Mouse (Mus musculus) megakaryocyte, adult 5-6 weeks (primary cell): ENCODE measurements around the gene Top2a. TPM values are rescaled to one million over a fixed set of nuclear protein-coding genes. Genes with fewer than 3 reads are reported as not detected.

Experiments used
- ATAC-seq: 2 replicates; pipeline ENCODE4 v1.8.0; 2016; ENCODE audit warnings: mild to moderate bottlenecking, inconsistent platforms; ENCODE audit not compliant: poor library complexity, severe bottlenecking
- total RNA-seq, 2 experiments: library from RNA; stranded (forward) in 1 of 2; stranded (reverse) in 1 of 2; fragments of 153-499, 151-499 nt in 1 of 2; fragments of 221-1000, 200-1000 nt in 1 of 2; gene quantifications; 2 replicates each; pipeline versions ENCODE4 v1.2.3 to v1.2.4; 2015 to 2017

Top2a gene
- total RNA-seq, 2 experiments from 2014 or later: 299 to 694 TPM

DNA sequence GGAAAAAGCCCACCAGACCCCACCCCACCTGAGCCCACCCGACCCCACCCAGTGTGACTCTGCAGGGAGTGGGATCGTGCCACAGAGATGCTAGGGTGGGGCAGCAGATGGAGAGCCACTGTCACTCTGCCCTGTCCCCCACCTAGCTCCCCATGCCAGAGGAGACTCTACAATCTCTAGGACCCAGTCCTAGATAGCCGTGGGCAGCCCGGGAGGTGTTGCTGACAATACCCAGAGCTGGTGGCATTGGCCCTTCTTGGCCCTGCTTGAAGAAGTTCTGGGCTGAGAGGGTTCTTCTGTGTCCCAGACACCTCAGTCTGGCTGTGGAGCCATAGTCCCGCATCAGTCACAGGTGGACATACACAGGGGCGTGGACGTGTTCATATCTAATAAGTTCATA, 38.4 kb downstream of the Top2a start:
- no peak for ATAC-seq

DNA sequence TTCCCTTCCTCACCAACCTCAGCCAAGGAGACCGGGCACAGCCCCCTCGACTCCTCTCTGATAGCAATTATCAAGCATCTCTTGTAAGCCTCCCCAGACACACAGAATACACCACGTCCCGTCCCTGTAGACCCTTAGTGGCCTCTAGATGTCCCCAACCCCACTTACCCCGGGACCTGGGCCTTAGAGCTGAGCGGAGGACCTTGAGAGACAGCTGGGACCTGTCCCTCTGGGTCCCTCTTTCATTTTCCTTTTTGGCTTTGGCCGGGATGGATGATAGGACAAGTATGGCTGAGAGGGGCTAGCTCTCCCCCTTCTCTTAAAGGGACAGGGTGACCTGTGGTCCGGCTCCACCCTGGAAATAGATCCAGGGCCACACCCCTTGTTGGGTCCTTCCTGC, 40.4 kb downstream of the Top2a start:
- ATAC-seq: no peak

DNA sequence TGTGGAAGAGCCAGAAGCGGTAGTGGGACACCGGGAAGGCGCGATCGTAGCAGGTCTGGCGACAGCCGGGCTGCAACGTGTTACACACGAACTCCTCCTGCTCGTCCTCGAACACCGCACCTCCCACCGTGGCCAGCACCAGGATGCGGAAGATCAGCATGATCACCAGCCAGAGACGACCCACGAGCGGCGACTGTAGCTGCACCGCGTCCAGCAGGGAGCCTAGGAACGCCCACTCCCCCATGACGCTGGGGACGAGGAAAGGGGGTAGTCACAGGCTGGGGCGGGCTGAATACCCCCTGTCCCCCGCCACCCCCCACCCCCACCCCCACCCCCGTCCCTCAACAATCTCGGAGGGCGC, 41.2 kb downstream of the Top2a start, which contains the start of gene Gjd3:
Gene Gjd3 (minus strand): TSS at position 244 of the 361 bp plus-strand sequence.
- ATAC-seq: no peak

DNA sequence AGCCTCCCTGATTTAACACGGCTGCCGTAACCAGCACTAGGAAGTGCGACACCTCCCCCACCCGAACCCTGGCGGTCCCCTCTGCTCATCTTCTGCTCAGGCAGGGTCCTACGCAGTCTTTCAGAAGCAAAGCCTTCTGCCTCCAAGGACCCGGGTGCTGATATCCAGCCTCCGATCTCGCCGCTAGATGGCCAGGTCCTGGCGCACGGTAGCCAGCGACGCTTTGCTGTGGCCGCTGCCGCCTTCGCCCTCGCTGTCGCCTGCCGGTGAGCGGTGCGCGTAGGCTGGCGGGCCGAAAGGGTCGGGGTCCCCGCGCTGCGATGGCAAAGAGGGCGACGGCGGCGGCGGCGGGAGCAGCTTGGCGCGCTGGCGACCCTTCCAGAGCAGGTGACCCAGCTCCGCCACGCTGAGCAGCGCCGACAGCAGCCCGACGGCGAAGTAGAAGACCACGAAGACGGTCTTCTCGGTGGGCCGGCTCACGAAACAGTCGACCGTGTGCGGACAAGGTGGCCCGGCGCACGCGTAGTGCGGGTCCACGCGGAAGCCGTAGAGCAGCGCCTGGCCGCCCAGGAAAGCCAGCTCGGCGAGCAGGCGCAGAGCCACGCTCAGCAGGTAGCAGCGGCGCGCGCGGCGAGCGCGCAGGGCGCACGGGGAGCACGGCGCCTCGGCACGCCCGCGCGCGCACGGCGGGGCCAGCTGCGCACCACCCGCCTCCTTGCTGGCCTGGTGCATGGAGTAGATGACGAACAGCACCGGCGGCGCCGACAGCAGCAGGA, 41.8 kb downstream of the Top2a start:
- ATAC-seq: peak; percentile 73

GRCm38 (mm10) chr11:98981289-98981996, 42.5 kb downstream of the Top2a start:
- no peak for ATAC-seq

GRCm38 (mm10) chr11:98979356-98979755, 44.6 kb downstream of the Top2a start:
- no peak for ATAC-seq

DNA sequence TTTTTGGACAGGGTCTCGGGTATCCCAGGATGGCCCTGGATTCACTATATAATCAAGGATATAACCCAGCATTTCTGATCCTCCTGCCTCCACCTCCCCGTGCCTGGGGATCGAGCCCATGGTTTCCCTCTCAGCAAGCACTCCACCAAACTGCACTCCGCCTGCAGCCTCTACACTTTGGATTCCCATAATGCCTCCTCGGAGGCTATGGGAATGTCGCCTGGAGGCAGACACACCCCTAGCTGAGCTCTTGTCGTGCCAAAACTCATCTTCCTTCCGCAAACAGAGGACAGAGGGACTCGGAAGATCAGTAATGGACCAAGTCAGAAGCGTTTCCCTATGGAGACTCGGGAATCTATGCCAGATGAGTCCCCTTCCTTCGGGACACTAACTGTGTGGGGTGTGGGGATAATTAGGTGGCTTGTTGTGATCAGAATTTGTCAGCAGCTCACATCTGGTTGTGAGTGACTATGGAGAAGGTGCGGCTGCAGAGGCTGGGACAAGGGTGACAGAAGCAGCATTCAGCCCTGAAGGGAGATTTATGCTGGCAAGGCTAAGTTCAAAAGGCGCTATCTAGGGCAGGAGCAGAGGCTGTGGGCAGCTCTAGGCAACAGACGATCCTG, 45.4 kb downstream of the Top2a start:
- no peak for ATAC-seq

DNA sequence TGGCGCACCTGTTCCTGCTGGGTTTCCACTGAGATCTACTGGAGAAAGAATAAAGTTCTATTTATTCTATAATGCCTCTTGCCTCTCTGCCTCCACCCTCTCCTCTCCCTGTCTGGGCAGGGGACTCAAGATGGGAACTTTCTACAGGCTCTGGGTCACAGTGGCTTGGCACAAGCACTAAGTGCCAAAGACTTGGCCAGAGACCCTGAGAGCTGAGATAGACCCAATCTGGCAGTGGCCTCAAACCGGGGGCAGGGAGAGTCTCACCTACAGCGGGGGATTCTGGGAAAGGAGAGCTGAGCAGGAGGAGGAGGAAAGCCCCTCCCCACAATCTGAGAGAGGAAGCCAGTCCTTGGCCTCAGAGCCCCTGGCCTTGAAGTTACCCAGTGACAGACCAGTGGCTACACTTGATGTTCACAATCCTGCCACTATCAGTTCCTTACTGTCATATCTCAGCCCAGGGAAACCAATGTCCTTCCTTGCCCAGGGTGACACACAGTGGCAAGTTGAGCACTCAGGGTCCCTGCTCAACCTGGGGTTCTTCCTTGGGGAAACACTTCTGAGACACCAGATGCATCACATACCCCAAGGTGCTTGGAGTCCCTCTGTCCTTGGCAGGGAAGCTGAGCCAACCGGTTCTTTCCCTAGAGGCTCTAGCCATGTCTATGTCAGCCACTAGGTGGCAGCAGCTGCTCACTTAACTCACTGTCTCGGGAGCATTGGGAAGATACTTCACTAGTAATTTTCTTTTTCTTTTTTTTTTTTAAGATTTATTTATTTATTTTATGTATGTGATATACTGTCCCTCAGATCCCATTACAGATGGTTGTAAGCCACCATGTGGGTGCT, 48.9 kb downstream of the Top2a start:
- peak; percentile 74 for ATAC-seq

DNA sequence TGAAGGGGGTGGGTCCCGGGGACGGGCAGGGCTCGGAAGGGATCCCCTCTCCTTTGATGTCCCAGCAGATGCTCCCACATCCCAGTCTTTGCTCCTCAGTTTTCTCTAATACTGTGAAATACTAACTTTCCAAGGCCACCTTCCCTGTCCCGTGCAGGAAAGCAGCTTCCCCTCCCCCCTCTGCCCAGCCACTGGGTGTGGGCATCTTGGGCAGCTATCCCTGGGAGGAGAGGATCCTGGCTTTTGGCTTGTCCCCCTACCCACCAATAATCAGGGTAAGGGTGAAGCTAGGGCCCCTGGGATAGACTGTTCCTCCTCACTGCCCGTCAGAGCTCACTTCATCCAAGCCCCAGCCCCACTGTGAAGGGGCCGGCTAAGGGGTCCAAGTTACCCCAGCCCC, 49.8 kb downstream of the Top2a start:
- no peak for ATAC-seq

GRCm38 (mm10) chr11:98973584-98973983, 50.4 kb downstream of the Top2a start:
- no peak for ATAC-seq

- no peak for ATAC-seq
Observed at GRCm38 (mm10) chr11:98972801-98973360, 51.1 kb downstream of the Top2a start.

DNA sequence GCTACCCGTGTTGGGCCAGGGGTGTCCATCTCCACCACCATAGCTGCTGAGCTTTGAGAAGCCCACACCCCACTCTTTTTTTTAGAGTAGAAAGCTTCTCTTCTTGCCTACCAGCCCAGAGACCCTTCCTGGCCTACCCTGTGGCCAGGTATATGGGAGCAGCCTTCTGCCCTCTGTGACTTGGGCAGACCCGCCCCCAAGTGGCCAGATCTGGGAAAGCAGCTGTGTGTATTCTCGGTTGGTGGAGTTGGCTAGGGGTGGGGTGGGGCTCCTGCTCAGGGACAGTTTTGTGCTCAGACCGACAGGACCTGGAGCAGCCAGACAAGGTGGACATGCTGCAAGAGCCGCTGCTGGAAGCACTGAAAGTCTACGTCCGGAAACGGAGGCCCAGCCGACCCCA, 51.8 kb downstream of the Top2a start:
- peak; percentile 78 for ATAC-seq

DNA sequence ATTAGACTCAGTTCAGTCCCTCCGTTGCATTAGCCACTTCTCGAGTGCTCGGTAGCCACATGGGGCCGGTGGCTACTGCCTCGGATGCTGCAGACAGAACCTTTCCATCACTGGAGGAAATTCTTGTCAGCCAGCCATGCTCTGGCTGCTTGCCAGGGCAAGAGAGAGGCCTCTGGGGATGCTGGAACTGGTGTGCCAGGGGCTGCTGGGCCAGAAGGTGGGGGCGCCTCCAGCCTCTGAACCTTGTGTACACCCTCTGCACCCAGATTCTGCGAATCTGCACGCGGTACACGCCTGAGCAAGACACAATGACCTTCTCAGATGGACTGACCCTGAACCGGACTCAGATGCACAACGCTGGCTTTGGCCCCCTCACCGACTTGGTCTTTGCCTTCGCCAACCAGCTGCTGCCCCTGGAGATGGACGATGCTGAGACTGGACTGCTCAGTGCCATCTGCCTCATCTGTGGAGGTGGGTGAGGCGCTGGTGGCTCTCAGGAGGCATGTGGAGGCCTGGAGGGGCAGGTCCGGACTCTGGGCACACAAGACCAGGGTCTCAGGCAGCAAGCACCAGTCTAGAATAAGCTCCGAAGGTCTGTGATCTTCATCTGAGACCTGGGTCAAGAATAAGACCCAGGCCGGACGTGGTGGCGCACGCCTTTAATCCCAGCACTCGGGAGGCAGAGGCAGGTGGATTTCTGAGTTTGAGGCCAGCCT, 52.5 kb downstream of the Top2a start:
- no peak for ATAC-seq

DNA sequence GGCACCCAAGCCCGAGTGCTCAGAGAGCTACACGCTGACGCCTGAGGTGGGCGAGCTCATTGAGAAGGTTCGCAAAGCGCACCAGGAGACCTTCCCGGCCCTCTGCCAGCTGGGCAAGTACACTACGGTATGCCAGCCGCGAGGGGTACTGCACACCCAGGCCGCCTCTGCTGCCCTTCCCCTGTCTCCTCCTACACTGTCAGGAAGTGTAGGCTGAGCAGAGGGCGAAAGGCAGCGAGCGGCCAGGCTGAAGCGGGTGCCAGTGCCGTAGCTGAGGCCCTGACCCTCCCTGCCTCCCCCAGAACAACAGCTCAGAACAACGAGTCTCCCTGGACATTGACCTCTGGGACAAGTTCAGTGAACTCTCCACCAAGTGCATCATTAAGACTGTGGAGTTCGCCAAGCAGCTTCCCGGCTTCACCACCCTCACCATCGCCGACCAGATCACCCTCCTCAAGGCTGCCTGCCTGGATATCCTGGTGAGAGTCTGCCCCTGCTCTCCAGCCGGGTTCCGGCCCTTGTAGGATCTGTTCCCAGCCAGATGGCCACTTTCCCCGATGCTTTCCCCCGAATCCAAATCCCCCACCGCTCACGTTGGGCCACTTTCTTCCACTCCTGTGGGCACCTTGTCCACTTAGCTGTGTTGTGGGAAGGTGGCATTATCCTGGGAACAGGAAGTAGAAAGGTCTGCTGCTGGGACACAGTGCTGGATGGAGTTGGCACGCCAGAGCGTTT, 53.6 kb downstream of the Top2a start:
- no peak for ATAC-seq

DNA sequence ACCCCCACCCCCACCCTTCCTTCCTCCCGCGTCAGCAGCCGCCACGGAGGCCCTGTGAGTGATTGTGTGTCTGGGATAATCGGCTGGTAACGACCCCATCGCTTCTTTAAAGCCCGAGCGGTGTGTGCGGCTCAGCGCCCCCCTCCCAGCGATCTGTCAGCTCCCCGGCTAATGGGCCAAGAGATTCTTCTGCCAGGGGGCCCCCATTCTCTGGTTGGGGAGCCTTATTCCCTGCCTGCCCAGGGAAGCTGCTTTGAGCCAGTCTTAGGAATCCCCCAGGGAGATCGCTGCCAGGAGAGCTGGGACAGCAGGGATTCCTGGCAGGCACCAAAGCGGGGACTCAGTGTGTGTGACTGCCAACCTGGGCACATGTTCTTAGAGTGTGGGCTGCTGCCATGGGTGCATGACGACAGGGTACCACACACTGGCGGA, 54.5 kb downstream of the Top2a start:
- no peak for ATAC-seq

DNA sequence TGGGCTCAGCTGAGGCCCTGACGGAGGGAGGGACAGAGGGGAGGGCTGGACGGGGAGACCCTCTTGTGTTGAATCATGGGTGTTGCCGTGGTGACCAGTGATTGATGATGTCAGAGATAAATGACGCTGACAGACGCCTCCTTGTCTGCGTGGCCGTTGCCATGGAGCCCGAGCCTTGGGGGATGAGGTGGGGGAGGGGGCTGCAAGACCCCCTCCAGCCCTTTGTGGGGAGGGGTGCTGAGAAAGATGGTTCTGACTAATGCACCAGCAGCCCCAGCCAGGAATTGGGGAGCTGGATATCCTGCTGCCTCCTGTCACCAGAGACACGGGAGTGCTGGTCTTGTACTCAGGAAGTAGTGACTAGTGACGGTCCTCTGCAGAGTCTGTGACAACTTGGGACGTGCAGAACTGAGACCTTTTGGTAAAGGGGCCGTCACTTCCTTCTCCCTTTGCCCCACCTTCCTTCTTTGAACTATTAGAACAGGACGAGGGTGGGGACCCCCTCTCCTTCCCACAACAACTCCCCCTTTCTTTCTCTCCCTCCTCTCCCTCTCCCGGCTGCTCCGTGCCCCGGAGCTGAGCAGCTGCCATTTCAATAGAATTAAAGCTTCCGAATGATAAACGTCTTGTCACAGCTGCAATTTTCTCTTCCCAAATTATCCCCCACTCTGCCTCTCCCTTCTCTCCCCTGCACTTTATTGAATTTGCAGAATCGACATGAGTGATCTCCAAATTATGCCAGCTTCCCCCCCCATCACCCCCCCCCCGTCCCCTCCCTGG, 55.1 kb downstream of the Top2a start:
- ATAC-seq: 0 out of 2 replicates have a peak, but pooled peaks have one; percentile 31

DNA sequence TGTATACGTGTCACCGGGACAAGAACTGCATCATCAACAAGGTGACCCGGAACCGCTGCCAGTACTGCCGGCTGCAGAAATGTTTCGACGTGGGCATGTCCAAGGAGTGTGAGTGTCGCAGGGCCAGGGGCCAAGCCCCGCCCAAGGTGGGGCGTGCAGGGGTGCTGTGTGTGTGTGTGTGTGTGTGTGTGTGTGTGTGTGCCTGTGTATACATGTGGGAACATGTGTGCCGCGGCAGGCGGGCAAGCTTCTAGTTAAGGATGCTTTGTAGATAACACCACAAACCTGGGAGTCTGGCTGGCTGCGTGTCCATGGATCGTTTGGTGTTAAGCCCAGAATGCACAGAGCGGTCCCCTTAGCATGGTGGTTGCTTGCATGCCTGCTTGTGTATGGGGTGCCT, 55.9 kb downstream of the Top2a start:
- ATAC-seq: no peak

- no peak for ATAC-seq
Observed at GRCm38 (mm10) chr11:98966499-98967141, 57.4 kb downstream of the Top2a start.
